Mouse (Mus musculus) lung, embryonic 14.5 days (tissue): ENCODE measurements around the gene Tmem19. TPM values are rescaled to one million over a fixed set of nuclear protein-coding genes. Genes with fewer than 3 reads are reported as not detected.

Source experiments
- ATAC-seq: fragments of 200-750 bp; cut with Nextera tagmentation; 2 replicates; pipeline ENCODE4 v1.8.0; 2017; ENCODE audit warnings: mild to moderate bottlenecking, moderate TSS enrichment, moderate library complexity; ENCODE audit not compliant: insufficient read depth
- DNase-seq: peaks from one replicate; pipeline ENCODE4 v3.0.0-alpha.2; 2015
- H3K27ac ChIP-seq: fragments of 300-500 bp; sonication (generic); 2 replicates; pipeline ENCODE4 v1.5.1; 2014; ENCODE audit warnings: low read depth, mild to moderate bottlenecking, moderate library complexity
- H3K27me3 ChIP-seq: fragments of 300-500 bp; sonication (generic); 2 replicates; pipeline ENCODE4 v1.6.1; 2014; ENCODE audit warnings: low read length, control low read depth; ENCODE audit not compliant: insufficient read depth
- H3K36me3 ChIP-seq: fragments of 300-500 bp; sonication (generic); 2 replicates; pipeline ENCODE4 v1.6.1; 2014; ENCODE audit warnings: control low read depth; ENCODE audit not compliant: insufficient read depth
- H3K4me1 ChIP-seq: fragments of 300-500 bp; sonication (generic); 2 replicates; pipeline ENCODE4 v1.6.1; 2014; ENCODE audit warnings: antibody characterized with exemption, control low read depth; ENCODE audit not compliant: insufficient read depth
- H3K4me2 ChIP-seq: fragments of 300-500 bp; sonication (generic); 2 replicates; pipeline ENCODE4 v1.6.1; 2014; ENCODE audit warnings: mild to moderate bottlenecking
- H3K4me3 ChIP-seq: fragments of 300-500 bp; sonication (generic); 2 replicates; pipeline ENCODE4 v1.5.1; 2014; ENCODE audit warnings: low read depth, low read length
- H3K9ac ChIP-seq: fragments of 300-500 bp; sonication (generic); 2 replicates; pipeline ENCODE4 v1.6.1; 2014
- H3K9me3 ChIP-seq: fragments of 300-500 bp; sonication (generic); 2 replicates; pipeline ENCODE4 v1.6.1; 2016; ENCODE audit warnings: low read depth, low read length, control low read depth
- CTCF ChIP-seq: IDR thresholded peaks from 2 replicates; pipeline ENCODE4 v1.5.1; 2016; ENCODE audit warnings: antibody characterized with exemption, low read depth
- WGBS: fragments of 180-500 bp; shearing (Covaris S2); extraction: QIAGEN DNeasy Blood & Tissue Kit; methylation state at CpG from one replicate; pipeline ENCODE4 v1.1.7; 2014; 5-methylcytosine and 5-hydroxymethylcytosine counted together
- polyA plus RNA-seq: library from polyadenylated mRNA; unstranded; fragments of >200 nt; fragmentation: Nextera tagmentation; extraction: Ambion mirVana; gene quantifications from 2 replicates; pipeline ENCODE4 v1.2.1, GENCODE M21; 2014

The Tmem19 gene
- polyA plus RNA-seq, 1 experiment from 2014 or later, result 30.1 TPM

DNA sequence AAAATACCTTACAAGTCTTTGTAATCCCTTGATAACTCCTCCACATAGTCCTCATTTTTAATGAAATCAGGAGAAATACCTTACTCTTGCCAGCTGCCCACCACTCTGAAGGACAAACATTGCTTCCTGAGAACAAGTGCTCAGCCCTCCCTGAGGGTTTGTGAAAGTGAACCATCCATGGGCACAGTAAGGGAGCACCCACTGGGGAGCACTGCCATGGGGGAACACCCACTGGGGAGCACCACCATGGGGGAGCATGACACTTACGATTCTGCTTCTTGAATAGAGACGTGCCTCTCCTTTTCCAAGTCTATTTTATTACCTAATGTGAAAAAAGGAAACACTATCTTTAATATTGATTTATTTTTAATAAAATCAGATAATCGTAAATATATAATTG lies 67.1 kb downstream of the Tmem19 start:
- no peak for TF ChIP-seq CTCF
- H3K4me2 ChIP-seq, result no peak overlapping the region
- H3K4me3 ChIP-seq, result no peak overlapping the region
- WGBS, result 98% methylated on average over 3 of the region's 3 CpGs
- ATAC-seq (no peak), DNase-seq (no peak)
- no peaks in the 10 kb centered on the region for H3K4me1 ChIP-seq
- no peak overlapping the region for H3K27ac ChIP-seq
- H3K36me3 ChIP-seq, result peaks cover 64% of the 10 kb centered on the region
- H3K27me3 ChIP-seq, result no peaks in the 10 kb centered on the region
- no peaks in the 10 kb centered on the region for H3K9me3 ChIP-seq
- H3K9ac ChIP-seq, result no peak overlapping the region

DNA sequence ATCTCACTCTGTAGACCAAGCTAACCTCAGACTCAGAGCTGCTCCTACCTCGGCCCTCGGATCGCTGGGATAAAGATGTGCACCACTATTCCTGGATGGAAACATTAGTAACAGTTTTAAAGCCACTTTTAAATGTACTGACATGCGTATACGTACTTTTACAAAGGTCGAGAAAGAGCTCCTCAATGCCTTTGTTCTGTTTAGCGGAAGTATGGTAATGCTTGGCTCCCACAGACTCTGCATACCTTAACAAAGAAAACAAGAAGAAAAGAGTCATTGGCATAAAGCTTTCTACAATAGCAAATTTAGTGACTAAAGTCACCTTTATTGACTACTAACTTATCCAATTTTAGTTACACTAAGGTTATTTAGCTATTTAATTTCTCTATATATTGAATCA lies 67.6 kb downstream of the Tmem19 start:
- Histone ChIP-seq H3K9me3 (no peaks in the 10 kb centered on the region), H3K4me3 (no peak overlapping the region), H3K27ac (no peak overlapping the region), H3K36me3 (peaks cover 64% of the 10 kb centered on the region), H3K4me1 (no peaks in the 10 kb centered on the region), H3K4me2 (no peak overlapping the region), H3K27me3 (no peaks in the 10 kb centered on the region), H3K9ac (no peak overlapping the region)
- 95% methylated on average over 7 of the region's 7 CpGs for WGBS
- no peak for DNase-seq
- ATAC-seq, result no peak
- TF ChIP-seq CTCF, result no peak

DNA sequence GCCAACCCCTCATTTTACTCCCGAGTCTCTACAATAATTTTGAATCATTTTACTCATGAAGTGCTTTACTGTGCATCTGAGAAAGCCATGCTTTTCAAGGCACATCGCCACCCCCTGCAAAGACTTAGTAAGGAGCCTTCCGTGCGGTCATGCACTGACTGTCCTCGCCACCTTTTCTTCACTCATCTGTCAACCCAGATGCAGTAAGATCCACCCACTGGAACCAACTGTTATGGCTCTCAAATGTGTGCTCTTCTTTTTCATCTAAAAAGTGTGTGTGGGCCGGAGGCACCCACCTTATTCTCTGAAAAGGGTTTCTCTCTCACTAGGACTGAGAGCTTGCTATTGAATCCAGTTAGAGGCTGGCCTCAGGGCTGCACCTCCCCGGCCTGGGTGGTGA lies 68.4 kb downstream of the Tmem19 start:
- 94% methylated on average over 7 of the region's 7 CpGs for WGBS
- no peak for TF ChIP-seq CTCF
- Histone ChIP-seq H3K9ac (no peak overlapping the region), H3K4me3 (no peak overlapping the region), H3K9me3 (no peaks in the 10 kb centered on the region), H3K27ac (no peak overlapping the region), H3K27me3 (no peaks in the 10 kb centered on the region), H3K36me3 (peaks cover 62% of the 10 kb centered on the region), H3K4me1 (no peaks in the 10 kb centered on the region), H3K4me2 (no peak overlapping the region)
- DNase-seq (no peak), ATAC-seq (no peak)

DNA sequence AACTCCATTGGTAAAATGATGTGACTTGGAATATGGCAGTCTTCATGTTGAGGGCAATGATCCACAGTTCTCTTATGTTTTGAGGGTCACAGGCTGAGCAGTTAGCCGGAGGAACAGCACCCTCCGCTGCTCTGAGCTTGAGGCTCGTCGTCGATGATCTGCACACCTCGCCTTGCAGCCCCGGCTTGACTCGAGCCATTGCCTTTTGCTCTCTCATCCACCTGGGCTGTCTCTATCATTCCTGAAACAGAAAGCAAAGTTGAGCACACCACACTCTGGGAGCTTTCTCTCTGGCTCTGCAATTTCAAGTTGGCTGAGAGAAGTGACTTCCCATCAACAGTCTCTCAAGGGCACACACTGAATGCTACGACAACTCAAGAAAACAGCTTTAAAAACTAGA lies 71.6 kb downstream of the Tmem19 start:
- Histone ChIP-seq H3K4me1 (no peaks in the 10 kb centered on the region), H3K9ac (no peak overlapping the region), H3K4me2 (no peak overlapping the region), H3K9me3 (no peaks in the 10 kb centered on the region), H3K27me3 (no peaks in the 10 kb centered on the region), H3K4me3 (no peak overlapping the region), H3K36me3 (peaks cover 68% of the 10 kb centered on the region), H3K27ac (no peak overlapping the region)
- DNase-seq, result no peak
- no peak for ATAC-seq
- 92% methylated on average over 9 of the region's 9 CpGs for WGBS
- no peak for TF ChIP-seq CTCF

Other genes with a start within 250 kb of the Tmem19 start
- gene Tph2, start 177.5 kb downstream of the Tmem19 start, polyA plus RNA-seq, result 0.09 TPM in 1 of 2 replicates, not detected in the other
- gene Tbc1d15, start 111.0 kb downstream of the Tmem19 start, polyA plus RNA-seq, result 71.8 and 74.4 TPM in 2 replicates
- 7.3 and 7.4 TPM in 2 replicates for gene Rab21, start 46.9 kb downstream of the Tmem19 start, polyA plus RNA-seq
- gene Thap2, start 21.9 kb upstream of the Tmem19 start, polyA plus RNA-seq, result 17.3 and 19.0 TPM in 2 replicates
- gene Zfc3h1, start 22.5 kb upstream of the Tmem19 start, polyA plus RNA-seq, result 22.7 and 23.1 TPM in 2 replicates
- not detected in 2 replicates for gene A930009A15Rik, start 207.5 kb upstream of the Tmem19 start, polyA plus RNA-seq
- gene Lgr5, start 225.3 kb upstream of the Tmem19 start, polyA plus RNA-seq, result 2.4 and 3.5 TPM in 2 replicates